Mouse (Mus musculus): ENCODE measurements around the gene Gm6351. TPM values are rescaled to one million over a fixed set of nuclear protein-coding genes. Genes with fewer than 3 reads are reported as not detected.
"Not testable (repeated sequence)": the region's sequence is repeated elsewhere in the genome, so short reads cannot be mapped to it uniquely, and the experiment has no call there.

Gm6351 gene
- polyA plus RNA-seq (2014; fragmentation: Nextera tagmentation; extraction: Ambion mirVana): not detected in 2 replicates

DNA sequence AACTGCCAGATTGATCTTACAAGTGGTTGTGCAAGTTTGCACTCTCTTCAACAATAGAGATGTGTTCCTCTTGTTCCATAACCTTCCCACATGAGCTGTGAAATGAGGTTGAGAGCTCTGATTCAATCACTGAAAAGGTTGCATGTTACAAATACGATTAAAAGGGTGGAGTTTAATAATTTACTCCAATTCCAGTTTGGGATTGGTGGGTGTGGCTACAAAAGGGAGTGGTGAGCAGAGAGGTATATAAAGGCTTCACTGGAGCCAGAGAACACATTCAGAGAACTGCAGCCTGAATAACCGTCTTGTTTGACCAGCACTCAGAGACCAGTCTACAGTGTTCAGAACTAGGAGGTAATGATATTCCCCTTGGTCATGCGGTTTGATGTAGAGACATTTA, at the start of gene Gm6351:
Gm6351 (plus strand) TSS at position 301 of the 400 bp plus-strand sequence.
- not testable (repeated sequence) for H3K9me3 ChIP-seq (ENCODE audit: control insufficient read depth, low read length); H3K4me2 ChIP-seq (ENCODE audit: low read length); H3K27me3 ChIP-seq (replicated peaks; ENCODE audit: control insufficient read depth, insufficient read depth, low read length); DNase-seq (ENCODE audit: low spot score); H3K4me1 ChIP-seq (replicated peaks; ENCODE audit: control insufficient read depth, insufficient read depth, low read length); ATAC-seq (replicated peaks; ENCODE audit: low FRiP score, low TSS enrichment, low read depth); H3K27ac ChIP-seq (ENCODE audit: low read depth); H3K9ac ChIP-seq (ENCODE audit: low read length); H3K4me3 ChIP-seq (ENCODE audit: low read depth, low read length); H3K36me3 ChIP-seq (ENCODE audit: control insufficient read depth, insufficient read depth, low read length)
- no CpG with 5 or more reads among the region's 3 CpGs for WGBS

DNA sequence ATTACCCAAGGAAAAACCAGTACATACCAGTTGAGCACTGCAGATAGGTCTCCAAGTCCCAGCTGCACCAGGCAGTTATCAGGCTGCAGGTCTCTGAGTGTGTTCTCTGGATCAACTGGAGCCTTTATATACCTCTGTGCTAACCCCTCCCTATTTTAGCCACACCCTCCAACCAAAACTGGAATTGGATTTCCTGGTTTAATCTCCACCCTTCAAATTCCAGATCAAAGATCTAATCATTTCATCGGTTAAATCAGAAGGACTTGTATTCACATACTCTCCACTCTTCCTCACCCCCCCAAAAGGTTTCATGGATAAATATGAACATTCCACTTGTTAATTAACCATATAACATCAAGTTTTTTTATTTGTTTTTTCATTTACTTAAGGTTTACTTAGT, 5.7 kb upstream of the Gm6351 start, which contains the start of gene BC061212:
BC061212 (minus strand) TSS at position 101 of the 400 bp plus-strand sequence.
- DNase-seq (ENCODE audit: low spot score); H3K9me3 ChIP-seq (ENCODE audit: control insufficient read depth, low read length); H3K36me3 ChIP-seq (ENCODE audit: control insufficient read depth, insufficient read depth, low read length); H3K9ac ChIP-seq (ENCODE audit: low read length); H3K4me2 ChIP-seq (ENCODE audit: low read length); H3K27ac ChIP-seq (ENCODE audit: low read depth); ATAC-seq (replicated peaks; ENCODE audit: low FRiP score, low TSS enrichment, low read depth); H3K27me3 ChIP-seq (replicated peaks; ENCODE audit: control insufficient read depth, insufficient read depth, low read length); H3K4me1 ChIP-seq (replicated peaks; ENCODE audit: control insufficient read depth, insufficient read depth, low read length); H3K4me3 ChIP-seq (ENCODE audit: low read depth, low read length): not testable (repeated sequence)
- WGBS: no CpG with 5 or more reads among the region's 1 CpGs

Other genes starting within 250 kb of the Gm6351 start
- not detected in 2 replicates for gene Gm7792, start 232.6 kb upstream of the Gm6351 start, polyA plus RNA-seq (2014; fragmentation: Nextera tagmentation; extraction: Ambion mirVana)
- gene Gm16429, start 147.3 kb upstream of the Gm6351 start, polyA plus RNA-seq (2014; fragmentation: Nextera tagmentation; extraction: Ambion mirVana): not detected in 2 replicates
- not detected in 2 replicates for gene BC061212, start 5.8 kb upstream of the Gm6351 start, polyA plus RNA-seq (2014; fragmentation: Nextera tagmentation; extraction: Ambion mirVana)
- not detected in 2 replicates for gene Gm3106, start 141.6 kb downstream of the Gm6351 start, polyA plus RNA-seq (2014; fragmentation: Nextera tagmentation; extraction: Ambion mirVana)
- gene A430089I19Rik, start 230.4 kb downstream of the Gm6351 start, polyA plus RNA-seq (2014; fragmentation: Nextera tagmentation; extraction: Ambion mirVana): not detected in 2 replicates
- not detected in 2 replicates for gene Gm6502, start 238.1 kb downstream of the Gm6351 start, polyA plus RNA-seq (2014; fragmentation: Nextera tagmentation; extraction: Ambion mirVana)

Measured in intestine, embryonic 14.5 days (tissue).